24 mouse cellular contexts compared by ENCODE assay signal in the genomic region with DNA sequence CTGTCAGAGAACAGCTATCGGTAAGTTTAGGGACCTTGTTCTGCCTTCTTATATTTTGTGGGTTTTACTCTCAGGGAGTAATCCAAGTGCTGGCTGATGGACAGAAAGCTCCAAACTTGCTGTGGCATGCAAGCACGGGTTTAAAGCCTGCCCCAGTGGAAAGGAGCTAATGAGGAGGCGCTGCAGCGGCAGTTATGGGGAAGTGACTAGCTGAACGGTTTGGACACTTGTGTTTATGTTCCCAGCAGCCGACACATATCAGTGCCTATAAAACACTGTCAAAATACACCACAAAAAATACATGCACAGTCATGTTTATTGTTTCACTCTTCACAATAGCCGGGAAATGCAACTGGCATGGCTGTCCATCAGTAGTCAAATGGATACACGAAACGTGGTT.
DNase-seq lines count a peak whose midpoint lies in the region; ATAC-seq and TF ChIP-seq lines count a peak whose summit lies in the region.
"Had no signal": no experiment of that assay in that cellular context is flagged by ENCODE, and none has a peak within 500 bp of the region (broad histone marks: within the 10 kb centered on the region; RNA-seq: fewer than 3 reads in every experiment).

No protein-coding gene starts in this region.

- H3K4me2 ChIP-seq in lung, embryonic 14.5 days, result no peak overlapping the region
- H3K4me2 ChIP-seq in lung, postnatal 0 days (replicated peaks; ENCODE audit: low read depth, low read length), result no peak overlapping the region
- no peak overlapping the region for H3K4me2 ChIP-seq in forebrain, embryonic 14.5 days (ENCODE audit: low read length)
- H3K4me2 ChIP-seq: embryonic facial prominence, embryonic 13.5 days; embryonic facial prominence, embryonic 15.5 days; forebrain, embryonic 12.5 days; forebrain, embryonic 15.5 days had no signal

- no peaks in the 10 kb centered on the region for H3K9me3 ChIP-seq in lung, embryonic 14.5 days (ENCODE audit: low read depth, low read length)
- no peaks in the 10 kb centered on the region for H3K9me3 ChIP-seq in lung, postnatal 0 days (ENCODE audit: low read length)
- no peaks in the 10 kb centered on the region for H3K9me3 ChIP-seq in forebrain, embryonic 14.5 days (replicated peaks; ENCODE audit: control insufficient read depth, low read length)
- H3K9me3 ChIP-seq: embryonic facial prominence, embryonic 13.5 days; embryonic facial prominence, embryonic 15.5 days; forebrain, embryonic 10.5 days; forebrain, embryonic 12.5 days; forebrain, embryonic 15.5 days had no signal

- no peak overlapping the region for H3K9ac ChIP-seq in lung, embryonic 14.5 days
- H3K9ac ChIP-seq in lung, postnatal 0 days (replicated peaks; ENCODE audit: low read depth), result no peak overlapping the region
- no peak overlapping the region for H3K9ac ChIP-seq in forebrain, embryonic 14.5 days (ENCODE audit: low read length)
- H3K9ac ChIP-seq: embryonic facial prominence, embryonic 13.5 days; embryonic facial prominence, embryonic 15.5 days; forebrain, embryonic 12.5 days; forebrain, embryonic 15.5 days; forebrain, postnatal 0 days had no signal

- DNase-seq in lung, embryonic 14.5 days, result peak; percentile 11
- DNase-seq in lung, postnatal 0 days (ENCODE audit: low spot score), result no peak
- no peak for DNase-seq in forebrain, embryonic 14.5 days (ENCODE audit: low spot score)
- DNase-seq in natural killer cell, adult 2 months (ENCODE audit: low spot score in 2 of 2), result no peak
- no peak for DNase-seq in gastrocnemius, adult 18-20 months (ENCODE audit: low spot score)
- DNase-seq: adrenal gland, adult 2 months; adrenal gland, postnatal 10 days; adrenal gland, postnatal 25 days; cerebellum, adult 11-12 months; cerebellum, adult 2 months; cerebellum, adult 9-10 months; cerebellum, postnatal 10 days; cerebellum, postnatal 25 days; embryo, embryonic 11 days; forebrain, postnatal 0 days had no signal

- H3K36me3 ChIP-seq in lung, embryonic 14.5 days (ENCODE audit: insufficient read depth), result no peaks in the 10 kb centered on the region
- no peaks in the 10 kb centered on the region for H3K36me3 ChIP-seq in lung, postnatal 0 days (ENCODE audit: insufficient read depth, low read length)
- no peaks in the 10 kb centered on the region for H3K36me3 ChIP-seq in forebrain, embryonic 14.5 days (ENCODE audit: control insufficient read depth, insufficient read depth, low read length)
- H3K36me3 ChIP-seq: embryonic facial prominence, embryonic 13.5 days; embryonic facial prominence, embryonic 15.5 days; forebrain, embryonic 10.5 days; forebrain, embryonic 12.5 days; forebrain, embryonic 15.5 days had no signal

- H3K4me3 ChIP-seq in lung, embryonic 14.5 days (ENCODE audit: low read depth, low read length), result no peak overlapping the region
- H3K4me3 ChIP-seq in lung, postnatal 0 days (ENCODE audit: low read depth, low read length), result no peak overlapping the region
- no peak overlapping the region for H3K4me3 ChIP-seq in forebrain, embryonic 14.5 days (ENCODE audit: low read depth, low read length)
- H3K4me3 ChIP-seq: embryonic facial prominence, embryonic 13.5 days; embryonic facial prominence, embryonic 15.5 days; erythroblast, embryonic 14.5 days; forebrain, embryonic 10.5 days; forebrain, embryonic 12.5 days; forebrain, embryonic 15.5 days had no signal

- no peak for ATAC-seq in lung, embryonic 14.5 days (ENCODE audit: insufficient read depth)
- ATAC-seq in lung, postnatal 0 days, result no peak
- ATAC-seq in granulocyte monocyte progenitor cell, adult 5-6 weeks (replicated peaks; ENCODE audit: poor library complexity, severe bottlenecking), result peak; percentile 85
- ATAC-seq in megakaryocyte, adult 5-6 weeks (ENCODE audit: poor library complexity, severe bottlenecking), result peak; percentile 87
- ATAC-seq in monocyte, adult 5-6 weeks (replicated peaks; ENCODE audit: insufficient number of reproducible peaks, low FRiP score, low TSS enrichment, poor library complexity, severe bottlenecking), result 0 out of 2 replicates have a peak, but pooled peaks have one; percentile 50
- no peak for ATAC-seq in forebrain, embryonic 14.5 days
- ATAC-seq: forebrain, embryonic 15.5 days; forebrain, postnatal 0 days had no signal

- no peak for TF ChIP-seq CTCF in lung, embryonic 14.5 days (IDR thresholded peaks at IDR 0.05; ENCODE audit: low read depth)
- no peak for TF ChIP-seq CTCF in lung, postnatal 0 days (IDR thresholded peaks at IDR 0.05)

- no peaks in the 10 kb centered on the region for H3K4me1 ChIP-seq in lung, embryonic 14.5 days (ENCODE audit: insufficient read depth)
- no peaks in the 10 kb centered on the region for H3K4me1 ChIP-seq in lung, postnatal 0 days (ENCODE audit: insufficient read depth, low read depth, low read length)
- H3K4me1 ChIP-seq in forebrain, embryonic 14.5 days (ENCODE audit: control insufficient read depth, insufficient read depth, low read length), result no peaks in the 10 kb centered on the region
- H3K4me1 ChIP-seq: embryonic facial prominence, embryonic 13.5 days; embryonic facial prominence, embryonic 15.5 days; forebrain, embryonic 10.5 days; forebrain, embryonic 12.5 days; forebrain, embryonic 15.5 days had no signal

- H3K27me3 ChIP-seq in lung, embryonic 14.5 days (ENCODE audit: insufficient read depth, low read length), result no peaks in the 10 kb centered on the region
- H3K27me3 ChIP-seq in lung, postnatal 0 days (replicated peaks; ENCODE audit: insufficient read depth, low read length), result no peaks in the 10 kb centered on the region
- no peaks in the 10 kb centered on the region for H3K27me3 ChIP-seq in forebrain, embryonic 14.5 days (replicated peaks; ENCODE audit: control insufficient read depth, insufficient read depth, low read length)
- H3K27me3 ChIP-seq: embryonic facial prominence, embryonic 13.5 days; embryonic facial prominence, embryonic 15.5 days; forebrain, embryonic 12.5 days; forebrain, embryonic 15.5 days had no signal

- TF ChIP-seq EP300 in lung, postnatal 0 days (IDR thresholded peaks at IDR 0.05), result no peak

- H3K27ac ChIP-seq in lung, embryonic 14.5 days (ENCODE audit: low read depth), result no peak overlapping the region
- H3K27ac ChIP-seq in lung, postnatal 0 days (ENCODE audit: low read length), result no peak overlapping the region
- H3K27ac ChIP-seq in forebrain, embryonic 14.5 days (ENCODE audit: low read depth, low read length), result no peak overlapping the region
- H3K27ac ChIP-seq: embryonic facial prominence, embryonic 13.5 days; embryonic facial prominence, embryonic 15.5 days; forebrain, embryonic 10.5 days; forebrain, embryonic 12.5 days; forebrain, embryonic 15.5 days had no signal

- 60% methylated on average over 9 of the region's 9 CpGs for WGBS in lung, embryonic 14.5 days
- 64% methylated on average over 9 of the region's 9 CpGs for WGBS in lung, postnatal 0 days
- 84% methylated on average over 9 of the region's 9 CpGs for WGBS in forebrain, embryonic 14.5 days

Comparison
In these comparisons a context has a peak if more than half of its experiments do, and no peak if none do; other contexts are left out.
1. ATAC-seq: peak in granulocyte monocyte progenitor cell, adult 5-6 weeks (single experiment), megakaryocyte, adult 5-6 weeks (single experiment) and monocyte, adult 5-6 weeks (single experiment); none in lung, embryonic 14.5 days (single experiment), lung, postnatal 0 days (single experiment) and forebrain, embryonic 14.5 days (single experiment).